Mouse (Mus musculus): ENCODE measurements around the gene Efhb.

Gene Efhb

GRCm38 (mm10) chr17:53364111-53364510 lies 99.0 kb downstream of the Efhb start:
- no peak for DNase-seq (ENCODE audit: low read depth, low spot score)

Data from telencephalon, adult 2 months (tissue).